Mouse (Mus musculus) midbrain, embryonic 14.5 days (tissue): Measurements from ENCODE around the gene Tnrc6c. TPM values are rescaled to one million over a fixed set of nuclear protein-coding genes. Genes with fewer than 3 reads are reported as not detected.
A peak's percentile ranks its signal among the peaks of the same experiment; 100 is the strongest.

Experiments used
- ATAC-seq: fragments of 200-750 bp; cut with Nextera tagmentation; 2 replicates; pipeline ENCODE4 v1.8.0; 2017; ENCODE audit warnings: moderate number of reproducible peaks, moderate library complexity; ENCODE audit not compliant: low FRiP score, low TSS enrichment
- DNase-seq: peaks from one replicate; pipeline ENCODE4 v3.0.0-alpha.2; 2015
- H3K27ac ChIP-seq: fragments of 300-500 bp; sonication (generic); replicated peaks from 2 replicates; pipeline ENCODE4 v1.5.1; 2014; ENCODE audit warnings: mild to moderate bottlenecking, low read depth, low read length, moderate library complexity
- H3K27me3 ChIP-seq: fragments of 300-500 bp; sonication (generic); 2 replicates; pipeline ENCODE4 v1.6.1; 2014; ENCODE audit warnings: low read length, control low read depth, mixed read lengths; ENCODE audit not compliant: control insufficient read depth, insufficient read depth
- H3K36me3 ChIP-seq: fragments of 300-500 bp; sonication (generic); 2 replicates; pipeline ENCODE4 v1.6.1; 2014; ENCODE audit warnings: low read length, control low read depth; ENCODE audit not compliant: control insufficient read depth, insufficient read depth
- H3K4me1 ChIP-seq: fragments of 300-500 bp; sonication (generic); 2 replicates; pipeline ENCODE4 v1.6.1; 2014; ENCODE audit warnings: mild to moderate bottlenecking, antibody characterized with exemption, low read length, control low read depth; ENCODE audit not compliant: control insufficient read depth, insufficient read depth
- H3K4me2 ChIP-seq: fragments of 300-500 bp; sonication (generic); 2 replicates; pipeline ENCODE4 v1.6.1; 2014; ENCODE audit warnings: mild to moderate bottlenecking, low read length, moderate library complexity
- H3K4me3 ChIP-seq: fragments of 300-500 bp; sonication (generic); replicated peaks from 2 replicates; pipeline ENCODE4 v1.5.1; 2014; ENCODE audit warnings: low read depth, low read length
- H3K9ac ChIP-seq: fragments of 300-500 bp; sonication (generic); replicated peaks from 2 replicates; pipeline ENCODE4 v1.6.1; 2014; ENCODE audit warnings: mild to moderate bottlenecking, low read length, moderate library complexity
- H3K9me3 ChIP-seq: fragments of 300-500 bp; sonication (generic); 2 replicates; pipeline ENCODE4 v1.6.1; 2016; ENCODE audit warnings: low read length, control low read depth, mixed read lengths; ENCODE audit not compliant: control insufficient read depth
- WGBS: fragments of 180-500 bp; shearing (Covaris S2); extraction: QIAGEN DNeasy Blood & Tissue Kit; methylation state at CpG from one replicate; pipeline ENCODE4 v1.1.7; 2014; 5-methylcytosine and 5-hydroxymethylcytosine counted together
- polyA plus RNA-seq: library from polyadenylated mRNA; unstranded; fragments of >200 nt; fragmentation: Nextera tagmentation; extraction: Ambion mirVana; gene quantifications from 2 replicates; pipeline ENCODE4 v1.2.1, GENCODE M21; 2014

The Tnrc6c gene
- polyA plus RNA-seq, 1 experiment from 2014 or later, result 34.0 TPM

DNA sequence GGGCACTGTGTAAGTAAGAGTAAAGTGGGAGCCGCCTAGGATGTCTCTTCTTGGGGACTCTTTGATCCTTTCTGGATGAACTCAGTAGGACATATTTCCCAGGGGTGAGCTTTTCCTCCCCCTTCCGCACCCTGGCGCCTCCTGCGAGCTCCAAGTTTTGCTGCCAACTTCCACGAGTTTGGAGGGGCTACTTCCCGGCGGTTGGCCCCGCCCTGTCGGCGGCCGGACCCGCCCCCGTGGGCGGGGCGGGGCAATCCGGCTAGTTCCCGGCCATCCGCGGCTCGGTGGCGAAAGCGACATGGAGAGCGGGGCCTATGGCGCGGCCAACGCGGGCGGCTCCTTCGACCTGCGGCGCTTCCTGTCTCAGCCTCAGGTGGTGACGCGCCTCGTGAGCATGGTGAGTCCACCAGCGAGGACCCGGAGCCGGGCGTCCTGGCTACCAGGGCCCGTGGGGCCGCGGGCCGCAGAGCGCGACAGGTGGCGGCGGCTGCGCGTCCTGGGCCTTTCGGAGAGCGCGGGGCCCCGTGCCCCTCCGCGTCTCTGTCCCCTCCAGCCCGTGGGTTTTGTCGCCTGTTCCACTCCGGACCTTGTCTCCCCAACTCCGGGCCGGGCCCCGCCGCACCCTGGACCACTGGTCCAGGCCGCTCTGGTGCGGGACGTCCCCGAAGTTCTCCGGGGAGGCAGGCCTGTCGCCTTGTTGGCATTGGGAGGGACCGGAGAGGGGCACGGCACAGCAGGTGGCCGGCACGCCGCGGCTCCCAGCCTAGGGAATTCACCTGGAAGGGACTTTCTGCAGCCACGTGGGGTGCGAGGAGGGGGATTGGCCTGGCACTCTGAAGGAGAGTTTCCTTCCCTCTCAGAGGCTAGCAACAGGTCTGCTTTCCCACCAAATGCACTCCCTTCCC is 155.6 kb downstream of the Tnrc6c start, which contains the start of the genes Gm20708 and Syngr2:
TSS of gene Gm20708 (plus strand) at position 262 of the 905 bp plus-strand sequence.
TSS of gene Syngr2 (plus strand) at position 262 of the 905 bp plus-strand sequence.
- Histone ChIP-seq H3K9ac (peak within 1 kb of the TSS; percentile 42), H3K27ac (no peak within 1 kb of the TSS), H3K4me2 (peak within 1 kb of the TSS; percentile 82), H3K27me3 (peaks cover 8% of the 10 kb centered on the region; the same call in 1 of the 2 replicates), H3K4me1 (peaks cover 15% of the 10 kb centered on the region), H3K9me3 (no peaks in the 10 kb centered on the region), H3K4me3 (peak within 1 kb of the TSS; percentile 51), H3K36me3 (no peaks in the 10 kb centered on the region)
- DNase-seq (peak; percentile 84), ATAC-seq (peak; percentile 50; the same call in 1 of the 2 replicates)
- under 1% methylated on average over 75 of the region's 75 CpGs for WGBS

DNA sequence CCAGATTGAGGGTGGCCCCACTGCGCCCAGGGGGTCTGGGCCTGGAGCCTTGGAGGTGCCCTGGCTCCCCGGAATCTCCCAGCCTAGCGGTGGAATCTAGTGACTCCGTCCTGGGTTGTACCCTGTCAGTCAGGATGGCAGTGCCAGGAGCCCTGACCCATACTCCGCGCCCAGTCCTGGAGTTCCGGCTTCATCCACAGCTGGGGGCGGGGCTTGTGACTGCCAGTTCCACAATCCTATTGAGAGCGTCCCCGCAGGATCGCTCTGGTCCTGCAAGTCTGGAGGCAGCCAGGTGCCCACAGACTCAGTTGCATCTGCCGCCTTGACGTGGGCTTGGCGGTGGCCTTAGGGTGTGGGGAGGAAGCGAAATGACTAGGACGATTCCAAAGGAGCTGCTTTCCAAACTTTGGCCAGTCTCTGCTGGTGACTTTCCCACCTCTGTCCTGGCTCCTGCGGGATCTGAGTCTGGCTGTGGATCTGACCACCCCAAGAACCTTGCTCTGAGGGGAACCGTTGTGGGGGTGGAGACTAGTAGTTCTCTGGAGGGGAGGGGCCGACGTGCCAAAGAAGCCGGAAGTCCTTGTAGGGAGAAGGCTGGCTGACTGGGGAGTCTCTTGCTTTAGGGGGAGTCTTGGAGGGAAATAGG is 156.4 kb downstream of the Tnrc6c start:
- H3K4me2 ChIP-seq, result peak overlapping the region; percentile 82

More for the DNA sequence above, 156.4 kb downstream of the Tnrc6c start:
- H3K27me3 ChIP-seq, result peaks cover 8% of the 10 kb centered on the region; the same call in 1 of the 2 replicates
- DNase-seq (peak; percentile 84), ATAC-seq (peak; percentile 57)
- H3K9ac ChIP-seq, result peak overlapping the region; percentile 36; the same call in 1 of the 2 replicates
- no peak overlapping the region for H3K27ac ChIP-seq
- under 1% methylated on average over 21 of the region's 21 CpGs for WGBS
- peak overlapping the region; percentile 51 for H3K4me3 ChIP-seq
- peaks cover 15% of the 10 kb centered on the region for H3K4me1 ChIP-seq
- no peaks in the 10 kb centered on the region for H3K9me3 ChIP-seq
- no peaks in the 10 kb centered on the region for H3K36me3 ChIP-seq

Other genes with a start within 250 kb of the Tnrc6c start
- 0.12 TPM in 1 of 2 replicates, not detected in the other for gene Gm11733, start 169.9 kb upstream of the Tnrc6c start, polyA plus RNA-seq
- gene Tmc8, start 127.8 kb downstream of the Tnrc6c start, polyA plus RNA-seq, result 0.32 and 0.66 TPM in 2 replicates
- 2.4 and 3.6 TPM in 2 replicates for gene Tmc6, start 127.9 kb downstream of the Tnrc6c start, polyA plus RNA-seq
- not detected in 2 replicates for gene 6030468B19Rik, start 143.4 kb downstream of the Tnrc6c start, polyA plus RNA-seq
- 0.47 and 1.4 TPM in 2 replicates for gene Gm20708, start 155.4 kb downstream of the Tnrc6c start, polyA plus RNA-seq
- 8.2 and 18.9 TPM in 2 replicates for gene Syngr2, start 155.4 kb downstream of the Tnrc6c start, polyA plus RNA-seq
- 4.1 TPM in 2 replicates for gene Afmid, start 171.6 kb downstream of the Tnrc6c start, polyA plus RNA-seq
- 12.8 and 18.0 TPM in 2 replicates for gene Tk1, start 171.8 kb downstream of the Tnrc6c start, polyA plus RNA-seq
- gene Birc5, start 195.0 kb downstream of the Tnrc6c start, polyA plus RNA-seq, result 27.9 and 50.1 TPM in 2 replicates
- not detected in 2 replicates for gene Tmem235, start 206.5 kb downstream of the Tnrc6c start, polyA plus RNA-seq
- 2.3 and 3.1 TPM in 2 replicates for gene Tha1, start 219.2 kb downstream of the Tnrc6c start, polyA plus RNA-seq